Mouse (Mus musculus): ENCODE measurements around the gene Gli3. TPM values are rescaled to one million over a fixed set of nuclear protein-coding genes. Genes with fewer than 3 reads are reported as not detected.

Gli3 gene
- polyA plus RNA-seq, 1 experiment from 2014 or later = 30.1 TPM

GRCm38 (mm10) chr13:15617423-15617822, 154.4 kb downstream of the Gli3 start:
- Histone ChIP-seq H3K4me2 (no peak overlapping the region), H3K4me3 (no peak overlapping the region), H3K36me3 (no peaks in the 10 kb centered on the region), H3K9me3 (no peaks in the 10 kb centered on the region), H3K27me3 (no peaks in the 10 kb centered on the region), H3K27ac (no peak overlapping the region), H3K4me1 (peaks cover 19% of the 10 kb centered on the region), H3K9ac (no peak overlapping the region)
- WGBS = 70% methylated on average over 3 of the region's 3 CpGs
- ATAC-seq (ENCODE audit: insufficient number of reproducible peaks, low FRiP score, low TSS enrichment, low read depth) = no peak

GRCm38 (mm10) chr13:15618051-15618692, 155.1 kb downstream of the Gli3 start:
- H3K27me3 ChIP-seq = no peaks in the 10 kb centered on the region
- 72% methylated on average over 5 of the region's 5 CpGs for WGBS
- H3K4me1 ChIP-seq = peaks cover 24% of the 10 kb centered on the region
- no peak overlapping the region for H3K9ac ChIP-seq
- no peak for ATAC-seq (ENCODE audit: insufficient number of reproducible peaks, low FRiP score, low TSS enrichment, low read depth)
- H3K36me3 ChIP-seq = no peaks in the 10 kb centered on the region
- no peak overlapping the region for H3K4me2 ChIP-seq
- H3K4me3 ChIP-seq = no peak overlapping the region
- no peaks in the 10 kb centered on the region for H3K9me3 ChIP-seq
- no peak overlapping the region for H3K27ac ChIP-seq

DNA sequence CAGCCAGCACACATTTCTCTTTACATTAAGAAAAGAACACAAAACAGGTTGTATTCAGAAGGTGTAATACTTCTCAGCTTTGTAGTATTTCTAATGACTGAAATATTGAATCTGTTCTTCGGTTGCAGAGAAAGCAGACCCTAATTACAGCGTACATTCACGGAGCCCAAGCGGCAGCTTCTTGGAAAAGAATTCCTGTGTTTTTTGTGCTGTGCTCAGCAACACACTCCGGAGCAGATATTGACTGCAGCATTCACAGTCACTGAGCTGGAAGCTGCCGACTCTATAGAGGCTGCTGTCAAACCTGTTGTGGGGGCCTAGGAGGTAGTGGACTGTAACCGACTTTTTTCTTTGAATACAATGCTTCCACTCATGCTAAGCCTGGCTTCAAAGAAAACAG, 158.0 kb downstream of the Gli3 start:
- H3K27me3 ChIP-seq = no peaks in the 10 kb centered on the region
- no peak for ATAC-seq (ENCODE audit: insufficient number of reproducible peaks, low FRiP score, low TSS enrichment, low read depth)
- no peaks in the 10 kb centered on the region for H3K9me3 ChIP-seq
- H3K9ac ChIP-seq = no peak overlapping the region
- peaks cover 33% of the 10 kb centered on the region for H3K4me1 ChIP-seq
- H3K4me3 ChIP-seq = no peak overlapping the region
- WGBS = 46% methylated on average over 7 of the region's 7 CpGs
- no peak overlapping the region for H3K4me2 ChIP-seq
- no peaks in the 10 kb centered on the region for H3K36me3 ChIP-seq
- H3K27ac ChIP-seq = no peak overlapping the region

GRCm38 (mm10) chr13:15624490-15625353, 161.7 kb downstream of the Gli3 start:
- 29% methylated on average over 8 of the region's 8 CpGs for WGBS

DNA sequence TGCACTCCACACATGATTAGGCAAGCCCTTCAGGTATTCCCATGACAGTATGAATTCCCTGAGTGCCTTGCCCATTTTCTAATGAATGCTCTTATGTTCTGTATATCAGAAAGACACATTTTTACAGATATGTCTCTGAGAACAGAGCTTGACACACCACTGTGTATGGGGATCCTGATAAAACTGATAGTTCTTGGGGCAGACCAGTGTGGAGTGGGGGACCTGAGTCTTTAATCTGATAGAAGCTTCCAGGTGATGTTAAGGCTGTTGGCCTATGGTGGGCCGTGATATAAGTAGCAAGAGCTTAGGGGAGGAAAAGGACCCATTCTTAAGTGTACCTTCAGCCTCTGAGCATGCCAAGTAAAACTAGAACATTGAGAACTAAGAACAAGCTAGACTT, 178.5 kb downstream of the Gli3 start:
- Histone ChIP-seq H3K9me3 (no peaks in the 10 kb centered on the region), H3K4me3 (no peak overlapping the region), H3K4me1 (no peaks in the 10 kb centered on the region), H3K36me3 (peaks cover 18% of the 10 kb centered on the region), H3K27ac (no peak overlapping the region), H3K9ac (no peak overlapping the region), H3K27me3 (no peaks in the 10 kb centered on the region), H3K4me2 (no peak overlapping the region)
- ATAC-seq (ENCODE audit: insufficient number of reproducible peaks, low FRiP score, low TSS enrichment, low read depth) = no peak
- 81% methylated on average over 1 of the region's 1 CpGs for WGBS

More at GRCm38 (mm10) chr13:15624490-15625353, 161.7 kb downstream of the Gli3 start:
- ATAC-seq (ENCODE audit: insufficient number of reproducible peaks, low FRiP score, low TSS enrichment, low read depth) = no peak
- Histone ChIP-seq H3K4me2 (no peak overlapping the region), H3K4me3 (no peak overlapping the region), H3K9ac (no peak overlapping the region), H3K36me3 (no peaks in the 10 kb centered on the region), H3K27me3 (no peaks in the 10 kb centered on the region), H3K27ac (peak overlapping the region; percentile 71), H3K4me1 (peaks cover 33% of the 10 kb centered on the region), H3K9me3 (no peaks in the 10 kb centered on the region)

GRCm38 (mm10) chr13:15660502-15660901, 197.5 kb downstream of the Gli3 start:
- H3K9me3 ChIP-seq = no peaks in the 10 kb centered on the region
- peaks cover 12% of the 10 kb centered on the region for H3K4me1 ChIP-seq
- H3K4me2 ChIP-seq = no peak overlapping the region
- no peaks in the 10 kb centered on the region for H3K27me3 ChIP-seq
- no peak for ATAC-seq (ENCODE audit: insufficient number of reproducible peaks, low FRiP score, low TSS enrichment, low read depth)
- no peak overlapping the region for H3K9ac ChIP-seq
- WGBS = 86% methylated on average over 5 of the region's 5 CpGs
- peaks cover 27% of the 10 kb centered on the region for H3K36me3 ChIP-seq
- no peak overlapping the region for H3K27ac ChIP-seq
- H3K4me3 ChIP-seq = no peak overlapping the region

GRCm38 (mm10) chr13:15662375-15662774, 199.3 kb downstream of the Gli3 start:
- H3K36me3 ChIP-seq = peaks cover 27% of the 10 kb centered on the region
- H3K9ac ChIP-seq = no peak overlapping the region
- H3K9me3 ChIP-seq = no peaks in the 10 kb centered on the region
- no peak for ATAC-seq (ENCODE audit: insufficient number of reproducible peaks, low FRiP score, low TSS enrichment, low read depth)
- no peak overlapping the region for H3K4me3 ChIP-seq
- WGBS = 42% methylated on average over 10 of the region's 10 CpGs
- H3K27ac ChIP-seq = no peak overlapping the region; the same call in 1 of the 2 replicates
- no peak overlapping the region for H3K4me2 ChIP-seq
- peaks cover 18% of the 10 kb centered on the region for H3K4me1 ChIP-seq
- no peaks in the 10 kb centered on the region for H3K27me3 ChIP-seq

DNA sequence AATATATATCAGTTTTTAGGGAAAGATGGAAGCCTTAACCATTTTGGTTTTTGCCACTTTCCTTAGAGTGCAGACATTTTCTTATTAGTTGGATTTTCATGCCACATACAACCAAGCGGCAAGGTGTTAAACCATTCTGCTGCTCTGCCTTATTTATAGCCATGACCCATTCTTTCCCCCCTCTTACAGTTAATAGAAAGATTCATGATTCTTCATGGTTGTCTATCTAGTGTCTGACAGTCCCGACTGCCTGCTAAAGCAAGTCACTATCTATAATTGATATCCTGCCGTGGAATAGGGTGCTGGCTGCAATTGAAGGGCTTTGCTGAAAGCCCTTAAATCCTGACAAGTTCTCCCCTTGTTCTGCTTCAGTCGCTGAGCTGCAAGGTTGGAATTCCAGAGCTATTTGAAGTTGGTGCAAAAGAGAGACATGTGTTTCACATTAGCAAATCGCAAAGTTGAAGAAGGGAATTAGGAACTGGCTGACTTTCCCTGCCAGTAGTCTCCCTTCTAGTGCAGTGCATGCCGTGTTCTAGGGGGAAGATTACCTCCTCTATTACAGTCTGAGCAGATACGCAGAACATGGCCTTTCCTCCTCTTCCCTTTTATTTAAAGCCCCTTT, 201.7 kb downstream of the Gli3 start:
- H3K9me3 ChIP-seq = no peaks in the 10 kb centered on the region
- H3K27me3 ChIP-seq = no peaks in the 10 kb centered on the region
- 18% methylated on average over 7 of the region's 7 CpGs for WGBS
- H3K27ac ChIP-seq = peak overlapping the region; percentile 72
- H3K9ac ChIP-seq = no peak overlapping the region
- peaks cover 18% of the 10 kb centered on the region for H3K4me1 ChIP-seq
- no peak overlapping the region for H3K4me2 ChIP-seq
- no peak overlapping the region for H3K4me3 ChIP-seq
- peak; percentile 69; the same call in 1 of the 2 replicates for ATAC-seq (ENCODE audit: insufficient number of reproducible peaks, low FRiP score, low TSS enrichment, low read depth)
- peaks cover 26% of the 10 kb centered on the region for H3K36me3 ChIP-seq

- Histone ChIP-seq H3K9ac (no peak overlapping the region), H3K27me3 (no peaks in the 10 kb centered on the region), H3K36me3 (peaks cover 23% of the 10 kb centered on the region), H3K9me3 (no peaks in the 10 kb centered on the region), H3K27ac (no peak overlapping the region), H3K4me2 (no peak overlapping the region), H3K4me3 (no peak overlapping the region), H3K4me1 (peaks cover 18% of the 10 kb centered on the region)
- 69% methylated on average over 8 of the region's 8 CpGs for WGBS
- ATAC-seq (ENCODE audit: insufficient number of reproducible peaks, low FRiP score, low TSS enrichment, low read depth) = no peak
Observed at GRCm38 (mm10) chr13:15665514-15665913, 202.5 kb downstream of the Gli3 start.

DNA sequence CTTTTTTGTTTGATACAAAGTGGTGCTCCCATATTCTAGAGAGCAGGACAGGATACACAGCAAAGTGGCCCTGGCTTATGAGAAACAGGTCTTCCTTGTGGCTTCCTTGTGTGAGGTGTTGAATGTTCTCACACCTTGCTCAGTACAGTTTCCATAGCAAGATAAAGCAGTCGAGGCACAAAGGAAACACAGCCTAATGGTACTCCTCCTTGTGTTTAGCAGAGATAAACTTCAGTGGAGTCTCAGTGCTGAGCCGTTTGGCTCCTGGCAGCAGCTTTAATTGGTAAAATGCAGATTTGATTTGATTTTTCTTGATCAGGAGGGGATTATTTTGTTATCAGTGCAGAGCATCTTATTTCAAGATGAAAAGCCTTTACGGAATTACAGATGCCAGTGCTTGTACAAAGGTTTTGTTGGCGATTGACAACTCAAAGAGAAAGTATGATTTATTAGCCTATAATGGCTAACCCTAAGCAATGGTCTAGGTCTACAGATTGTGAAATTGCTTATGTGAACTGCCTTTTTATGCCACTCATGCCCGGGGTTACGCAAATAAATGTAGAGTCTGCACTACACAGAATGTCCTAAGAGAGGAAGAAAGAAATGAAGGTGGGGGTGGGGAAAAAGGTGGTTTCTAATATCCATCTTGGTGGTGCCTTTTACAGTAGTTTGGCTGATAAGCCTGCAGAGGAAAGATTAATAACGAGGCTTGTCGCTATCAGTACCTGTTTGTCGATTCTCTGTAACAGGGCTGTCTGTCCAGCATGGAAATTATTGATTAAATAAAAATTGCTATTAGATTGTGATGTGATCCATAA, 207.3 kb downstream of the Gli3 start:
- Histone ChIP-seq H3K9ac (no peak overlapping the region), H3K4me3 (no peak overlapping the region), H3K9me3 (no peaks in the 10 kb centered on the region), H3K27ac (no peak overlapping the region), H3K36me3 (peaks cover 5% of the 10 kb centered on the region; the same call in 1 of the 2 replicates), H3K4me1 (peaks cover 8% of the 10 kb centered on the region; the same call in 1 of the 2 replicates), H3K27me3 (no peaks in the 10 kb centered on the region), H3K4me2 (no peak overlapping the region)
- no peak for ATAC-seq (ENCODE audit: insufficient number of reproducible peaks, low FRiP score, low TSS enrichment, low read depth)
- 73% methylated on average over 9 of the region's 9 CpGs for WGBS

GRCm38 (mm10) chr13:15670962-15671313, 207.9 kb downstream of the Gli3 start:
- Histone ChIP-seq H3K36me3 (peaks cover 5% of the 10 kb centered on the region; the same call in 1 of the 2 replicates), H3K4me1 (0 out of 2 replicates have a peak, but pooled peaks cover 2% of the 10 kb centered on the region), H3K27me3 (no peaks in the 10 kb centered on the region), H3K9ac (no peak overlapping the region), H3K4me2 (no peak overlapping the region), H3K4me3 (no peak overlapping the region), H3K9me3 (no peaks in the 10 kb centered on the region), H3K27ac (no peak overlapping the region)
- ATAC-seq (ENCODE audit: insufficient number of reproducible peaks, low FRiP score, low TSS enrichment, low read depth) = no peak
- WGBS = 47% methylated on average over 4 of the region's 4 CpGs

Measured in limb, embryonic 15.5 days (tissue).